Mouse (Mus musculus) kidney, embryonic 14.5 days (tissue): ENCODE measurements at regions not wholly inside any gene's neighbourhood (a gene's known extent, or its start where the extent isn't known, plus 50 kb on each side); places are given as distances from the start of the nearest gene placed in this dataset.
A peak's percentile ranks its signal among the peaks of the same experiment; 100 is the strongest.

Experiments used
- ATAC-seq: fragments of 200-750 bp; cut with Nextera tagmentation; 2 replicates; pipeline ENCODE4 v1.8.0; 2017; ENCODE audit warnings: moderate number of reproducible peaks, mild to moderate bottlenecking, moderate TSS enrichment, moderate library complexity; ENCODE audit not compliant: low FRiP score, low TSS enrichment
- H3K27ac ChIP-seq: fragments of 300-500 bp; sonication (generic); 2 replicates; pipeline ENCODE4 v1.5.1; 2014; ENCODE audit warnings: low read depth, mild to moderate bottlenecking, low read length, moderate library complexity, mixed read lengths
- H3K27me3 ChIP-seq: fragments of 300-500 bp; sonication (generic); 2 replicates; pipeline ENCODE4 v1.6.1; 2014; ENCODE audit warnings: mild to moderate bottlenecking, low read length; ENCODE audit not compliant: control insufficient read depth, insufficient read depth
- H3K36me3 ChIP-seq: fragments of 300-500 bp; sonication (generic); 2 replicates; pipeline ENCODE4 v1.6.1; 2014; ENCODE audit warnings: low read length, mixed read lengths; ENCODE audit not compliant: control insufficient read depth, insufficient read depth
- H3K4me1 ChIP-seq: fragments of 300-500 bp; sonication (generic); 2 replicates; pipeline ENCODE4 v1.6.1; 2014; ENCODE audit warnings: low read length, mixed read lengths; ENCODE audit not compliant: control insufficient read depth, insufficient read depth
- H3K4me2 ChIP-seq: fragments of 300-500 bp; sonication (generic); replicated peaks from 2 replicates; pipeline ENCODE4 v1.6.1; 2014; ENCODE audit warnings: low read depth, mild to moderate bottlenecking, low read length
- H3K4me3 ChIP-seq: fragments of 300-500 bp; sonication (generic); 2 replicates; pipeline ENCODE4 v1.5.1; 2014; ENCODE audit warnings: mild to moderate bottlenecking, low read length
- H3K9ac ChIP-seq: fragments of 300-500 bp; sonication (generic); 2 replicates; pipeline ENCODE4 v1.6.1; 2014; ENCODE audit warnings: low read depth, mild to moderate bottlenecking, low read length, moderate library complexity
- H3K9me3 ChIP-seq: fragments of 300-500 bp; sonication (generic); 2 replicates; pipeline ENCODE4 v1.6.1; 2016; ENCODE audit warnings: low read length; ENCODE audit not compliant: control insufficient read depth
- WGBS: fragments of 180-500 bp; shearing (Covaris S2); extraction: QIAGEN DNeasy Blood & Tissue Kit; methylation state at CpG from one replicate; pipeline ENCODE4 v1.1.7; 2014; 5-methylcytosine and 5-hydroxymethylcytosine counted together

GRCm38 (mm10) chr12:27283964-27284363 lies 58.4 kb downstream of the Sox11 start:
- Histone ChIP-seq H3K9ac (no peak overlapping the region), H3K4me2 (no peak overlapping the region), H3K4me3 (no peak overlapping the region), H3K27ac (no peak overlapping the region), H3K27me3 (no peaks in the 10 kb centered on the region), H3K9me3 (no peaks in the 10 kb centered on the region), H3K36me3 (no peaks in the 10 kb centered on the region), H3K4me1 (no peaks in the 10 kb centered on the region)
- ATAC-seq = peak; percentile 55; the same call in 1 of the 2 replicates
- WGBS = 36% methylated on average over 6 of the region's 6 CpGs

- ATAC-seq = peak; percentile 73
- H3K36me3 ChIP-seq = no peaks in the 10 kb centered on the region
- H3K9ac ChIP-seq = no peak overlapping the region
- H3K4me2 ChIP-seq = no peak overlapping the region
- no peak overlapping the region for H3K27ac ChIP-seq
- H3K27me3 ChIP-seq = no peaks in the 10 kb centered on the region
- no peak overlapping the region for H3K4me3 ChIP-seq
- no peaks in the 10 kb centered on the region for H3K4me1 ChIP-seq
- H3K9me3 ChIP-seq = no peaks in the 10 kb centered on the region
Measured at GRCm38 (mm10) chr12:27261965-27262364, 80.4 kb downstream of the Sox11 start.

GRCm38 (mm10) chr12:27254125-27254524 lies 88.2 kb downstream of the Sox11 start:
- Histone ChIP-seq H3K27ac (no peak overlapping the region), H3K9me3 (no peaks in the 10 kb centered on the region), H3K9ac (no peak overlapping the region), H3K4me1 (no peaks in the 10 kb centered on the region; the same call in 1 of the 2 replicates), H3K4me3 (no peak overlapping the region), H3K27me3 (no peaks in the 10 kb centered on the region), H3K4me2 (no peak overlapping the region), H3K36me3 (no peaks in the 10 kb centered on the region)
- WGBS = 23% methylated on average over 3 of the region's 3 CpGs
- ATAC-seq = no peak; the same call in 1 of the 2 replicates

GRCm38 (mm10) chr12:27251521-27251920 lies 90.9 kb downstream of the Sox11 start:
- Histone ChIP-seq H3K4me2 (no peak overlapping the region), H3K4me1 (no peaks in the 10 kb centered on the region; the same call in 1 of the 2 replicates), H3K27me3 (no peaks in the 10 kb centered on the region), H3K27ac (no peak overlapping the region), H3K9me3 (no peaks in the 10 kb centered on the region), H3K36me3 (no peaks in the 10 kb centered on the region), H3K4me3 (no peak overlapping the region), H3K9ac (no peak overlapping the region)
- ATAC-seq = no peak
- 83% methylated on average over 5 of the region's 5 CpGs for WGBS

GRCm38 (mm10) chr12:27248545-27248855 lies 93.9 kb downstream of the Sox11 start:
- no peak for ATAC-seq
- H3K4me1 ChIP-seq = no peaks in the 10 kb centered on the region
- WGBS = 79% methylated on average over 3 of the region's 3 CpGs
- H3K9ac ChIP-seq = no peak overlapping the region
- H3K27me3 ChIP-seq = no peaks in the 10 kb centered on the region
- H3K4me2 ChIP-seq = no peak overlapping the region
- no peaks in the 10 kb centered on the region for H3K36me3 ChIP-seq
- H3K27ac ChIP-seq = no peak overlapping the region
- H3K9me3 ChIP-seq = no peaks in the 10 kb centered on the region
- no peak overlapping the region for H3K4me3 ChIP-seq

- ATAC-seq = no peak
- Histone ChIP-seq H3K27ac (no peak overlapping the region), H3K27me3 (no peaks in the 10 kb centered on the region), H3K9ac (no peak overlapping the region), H3K4me3 (no peak overlapping the region), H3K9me3 (no peaks in the 10 kb centered on the region), H3K4me1 (no peaks in the 10 kb centered on the region), H3K4me2 (no peak overlapping the region), H3K36me3 (no peaks in the 10 kb centered on the region)
- 68% methylated on average over 10 of the region's 10 CpGs for WGBS
Measured at GRCm38 (mm10) chr12:27247756-27248544, 94.4 kb downstream of the Sox11 start.

- H3K36me3 ChIP-seq = no peaks in the 10 kb centered on the region
- H3K4me2 ChIP-seq = no peak overlapping the region
- no peak overlapping the region for H3K4me3 ChIP-seq
- no peak overlapping the region for H3K27ac ChIP-seq
- WGBS = 77% methylated on average over 1 of the region's 1 CpGs
- no peaks in the 10 kb centered on the region for H3K27me3 ChIP-seq
- H3K9me3 ChIP-seq = no peaks in the 10 kb centered on the region
- no peak overlapping the region for H3K9ac ChIP-seq
- ATAC-seq = no peak
- H3K4me1 ChIP-seq = no peaks in the 10 kb centered on the region
Measured at GRCm38 (mm10) chr12:27235748-27236147, 106.6 kb downstream of the Sox11 start.

- Histone ChIP-seq H3K27me3 (no peaks in the 10 kb centered on the region), H3K4me3 (no peak overlapping the region), H3K4me2 (no peak overlapping the region), H3K27ac (no peak overlapping the region), H3K4me1 (no peaks in the 10 kb centered on the region), H3K36me3 (no peaks in the 10 kb centered on the region), H3K9me3 (no peaks in the 10 kb centered on the region), H3K9ac (no peak overlapping the region)
- WGBS = 88% methylated on average over 3 of the region's 3 CpGs
- no peak for ATAC-seq
Measured at GRCm38 (mm10) chr12:27221541-27221940, 120.8 kb downstream of the Sox11 start.

GRCm38 (mm10) chr12:27201191-27201590 lies 141.2 kb downstream of the Sox11 start:
- ATAC-seq = no peak
- no peak overlapping the region for H3K4me3 ChIP-seq
- no peak overlapping the region for H3K9ac ChIP-seq
- no peak overlapping the region for H3K27ac ChIP-seq
- H3K4me2 ChIP-seq = no peak overlapping the region
- H3K9me3 ChIP-seq = no peaks in the 10 kb centered on the region
- no peaks in the 10 kb centered on the region for H3K27me3 ChIP-seq
- no peaks in the 10 kb centered on the region for H3K36me3 ChIP-seq
- H3K4me1 ChIP-seq = no peaks in the 10 kb centered on the region
- WGBS = 68% methylated on average over 7 of the region's 7 CpGs
